Mouse (Mus musculus): ENCODE results near the gene Acox2.

Acox2 gene

GRCm38 (mm10) chr14:8222561-8222960 is 36.6 kb downstream of the Acox2 start:
- POLR2A ChIA-PET, result interaction anchor here in 1 of 4 experiments (0.6 to 10.5 kb wide), 4 partner anchors 8 to 351 kb away, joined by 3 to 152 read pairs (median 3); partner anchors contain the start of gene Pdhb
- CTCF ChIA-PET, result interaction anchor here in 1 of 4 experiments (0.9 kb wide), 1 partner anchor 9 kb away, joined by 3 read pairs; the partner anchor contains the start of gene Kctd6

- CTCF ChIA-PET, result interaction anchor here (0.5 to 1.5 kb wide), 32 partner anchors 9 to 267 kb away, joined by 3 to 15 read pairs (median 4); partner anchors contain the start of gene Fam107a (in 1 of the 4)
- POLR2A ChIA-PET, result interaction anchor here in 2 of 4 experiments (1.0 to 10.5 kb wide), 12 partner anchors 9 to 370 kb away, joined by 3 to 152 read pairs (median 5); partner anchors contain the start of gene Pdhb (in 1 of the 2)
Observed at GRCm38 (mm10) chr14:8220912-8221311, 38.2 kb downstream of the Acox2 start.

- POLR2A ChIA-PET, result interaction anchor here in 2 of 4 experiments (1.0 to 10.5 kb wide), 14 partner anchors 9 to 369 kb away, joined by 3 to 152 read pairs (median 6); partner anchors contain the start of gene Pdhb (in 1 of the 2)
- CTCF ChIA-PET, result interaction anchor here (0.6 to 2.3 kb wide), 34 partner anchors 9 to 268 kb away, joined by 3 to 15 read pairs (median 4); partner anchors contain the start of gene Fam107a (in 1 of the 4)
Observed at GRCm38 (mm10) chr14:8220306-8220705, 38.8 kb downstream of the Acox2 start.

- CTCF ChIA-PET, result interaction anchor here in 3 of 4 experiments (0.6 to 2.3 kb wide), 22 partner anchors 10 to 255 kb away, joined by 3 to 15 read pairs (median 4); partner anchors contain the start of gene Fam107a (in 1 of the 3)
- POLR2A ChIA-PET, result interaction anchor here in 3 of 4 experiments (0.6 to 10.5 kb wide), 23 partner anchors 10 to 433 kb away, joined by 3 to 152 read pairs (median 6); partner anchors contain the start of gene Pdhb (in 2 of the 3)
Observed at GRCm38 (mm10) chr14:8219876-8220275, 39.3 kb downstream of the Acox2 start.

GRCm38 (mm10) chr14:8218730-8219380 is 40.3 kb downstream of the Acox2 start:
- CTCF ChIA-PET, result interaction anchor here (0.5 to 2.3 kb wide), 21 partner anchors 9 to 221 kb away, joined by 3 to 13 read pairs (median 3); no protein-coding TSS in a partner anchor
- POLR2A ChIA-PET, result interaction anchor here in 3 of 4 experiments (0.6 to 10.5 kb wide), 38 partner anchors 9 to 265 kb away, joined by 3 to 152 read pairs (median 5); partner anchors contain the start of gene Pdhb (in 3 of the 3)

GRCm38 (mm10) chr14:8218238-8218637 is 40.9 kb downstream of the Acox2 start:
- POLR2A ChIA-PET, result interaction anchor here in 3 of 4 experiments (0.8 to 10.5 kb wide), 28 partner anchors 8 to 185 kb away, joined by 3 to 152 read pairs (median 5); partner anchors contain the start of gene Pdhb (in 3 of the 3)
- CTCF ChIA-PET, result interaction anchor here (0.5 to 2.3 kb wide), 17 partner anchors 8 to 221 kb away, joined by 3 to 13 read pairs (median 4); no protein-coding TSS in a partner anchor

- CTCF ChIA-PET, result no interaction called here
Observed at GRCm38 (mm10) chr14:8216100-8216499, 43.1 kb downstream of the Acox2 start.

GRCm38 (mm10) chr14:8215208-8215778 is 43.9 kb downstream of the Acox2 start:
- ChIA-PET CTCF (interaction anchor here in 3 of 4 experiments (0.6 to 2.0 kb wide), 3 partner anchors 35 to 131 kb away, joined by 3 to 6 read pairs (median 4); no protein-coding TSS in a partner anchor), POLR2A (interaction anchor here in 3 of 4 experiments (0.6 to 10.5 kb wide), 29 partner anchors 8 to 410 kb away, joined by 3 to 152 read pairs (median 3); partner anchors contain the start of genes Pdhb (in 2 of the 3), Flnb (in 1 of the 3) and Gm45521 (in 1 of the 3))

More at GRCm38 (mm10) chr14:8216100-8216499, 43.1 kb downstream of the Acox2 start:
- POLR2A ChIA-PET, result interaction anchor here in 2 of 4 experiments (0.6 to 10.5 kb wide), 21 partner anchors 9 to 398 kb away, joined by 3 to 152 read pairs (median 3); partner anchors contain the start of genes Flnb (in 1 of the 2) and Pdhb (in 1 of the 2)

- ChIA-PET CTCF (interaction anchor here (0.6 to 2.0 kb wide), 17 partner anchors 7 to 250 kb away, joined by 3 to 9 read pairs (median 4); partner anchors contain the start of gene Abhd6 (in 1 of the 4)), POLR2A (interaction anchor here (0.5 to 10.5 kb wide), 58 partner anchors 8 to 450 kb away, joined by 3 to 152 read pairs (median 4); partner anchors contain the start of genes Abhd6 (in 2 of the 4), Pdhb (in 2 of the 4), Gm45521 (in 1 of the 4) and Rpp14 (in 1 of the 4))
Observed at GRCm38 (mm10) chr14:8214299-8215207, 44.6 kb downstream of the Acox2 start.

GRCm38 (mm10) chr14:8213803-8214224 is 45.3 kb downstream of the Acox2 start, which contains the start of gene Kctd6:
Gene Kctd6, plus strand, starts transcription at chr14:8214140.
- ChIA-PET POLR2A (interaction anchor here (0.5 to 10.5 kb wide), 60 partner anchors 8 to 408 kb away, joined by 3 to 152 read pairs (median 4); partner anchors contain the start of genes Pdhb (in 3 of the 4), Abhd6 (in 2 of the 4), Gm45521 (in 1 of the 4) and Rpp14 (in 1 of the 4)), CTCF (interaction anchor here (0.5 to 2.0 kb wide), 21 partner anchors 8 to 249 kb away, joined by 3 to 9 read pairs (median 4); partner anchors contain the start of gene Abhd6 (in 1 of the 4))

- POLR2A ChIA-PET, result interaction anchor here (0.6 to 10.5 kb wide), 21 partner anchors 8 to 274 kb away, joined by 3 to 152 read pairs (median 4); partner anchors contain the start of genes Abhd6 (in 2 of the 4) and Pdhb (in 1 of the 4)
- CTCF ChIA-PET, result interaction anchor here in 1 of 4 experiments (1.1 kb wide), 1 partner anchor 121 kb away, joined by 4 read pairs; no protein-coding TSS in a partner anchor
Observed at GRCm38 (mm10) chr14:8212996-8213395, 46.2 kb downstream of the Acox2 start.

- POLR2A ChIA-PET, result interaction anchor here in 2 of 4 experiments (0.7 to 2.6 kb wide), 7 partner anchors 9 to 37 kb away, joined by 3 to 11 read pairs (median 6); no protein-coding TSS in a partner anchor
- CTCF ChIA-PET, result interaction anchor here in 1 of 4 experiments (0.8 to 1.6 kb wide), 3 partner anchors 8 to 11 kb away, joined by 3 to 6 read pairs (median 4); no protein-coding TSS in a partner anchor
Observed at GRCm38 (mm10) chr14:8209896-8210295, 49.3 kb downstream of the Acox2 start.

- CTCF ChIA-PET, result interaction anchor here in 2 of 4 experiments (0.7 to 1.6 kb wide), 3 partner anchors 12 to 91 kb away, joined by 3 to 6 read pairs (median 4); no protein-coding TSS in a partner anchor
- POLR2A ChIA-PET, result interaction anchor here in 2 of 4 experiments (1.8 to 2.6 kb wide), 5 partner anchors 10 to 33 kb away, joined by 5 to 11 read pairs (median 8); no protein-coding TSS in a partner anchor
Observed at GRCm38 (mm10) chr14:8208876-8209275, 50.3 kb downstream of the Acox2 start.

GRCm38 (mm10) chr14:8207543-8207942 is 51.6 kb downstream of the Acox2 start:
- ChIA-PET CTCF (interaction anchor here in 2 of 4 experiments (0.6 to 2.1 kb wide), 3 partner anchors 12 to 34 kb away, joined by 3 to 5 read pairs (median 4); no protein-coding TSS in a partner anchor), POLR2A (interaction anchor here (0.6 to 2.9 kb wide), 19 partner anchors 8 to 1904 kb away, joined by 3 to 27 read pairs (median 4); partner anchors contain the start of gene Pdhb (in 2 of the 4))

- ChIA-PET CTCF (interaction anchor here in 2 of 4 experiments (0.6 to 2.1 kb wide), 3 partner anchors 12 to 34 kb away, joined by 3 to 5 read pairs (median 4); no protein-coding TSS in a partner anchor), POLR2A (interaction anchor here (0.6 to 2.9 kb wide), 21 partner anchors 9 to 1904 kb away, joined by 3 to 27 read pairs (median 4); partner anchors contain the start of gene Pdhb (in 2 of the 4))
Observed at GRCm38 (mm10) chr14:8207105-8207504, 52.0 kb downstream of the Acox2 start.
